ENCODE assay signal across 18 mouse cellular contexts in the genomic region with DNA sequence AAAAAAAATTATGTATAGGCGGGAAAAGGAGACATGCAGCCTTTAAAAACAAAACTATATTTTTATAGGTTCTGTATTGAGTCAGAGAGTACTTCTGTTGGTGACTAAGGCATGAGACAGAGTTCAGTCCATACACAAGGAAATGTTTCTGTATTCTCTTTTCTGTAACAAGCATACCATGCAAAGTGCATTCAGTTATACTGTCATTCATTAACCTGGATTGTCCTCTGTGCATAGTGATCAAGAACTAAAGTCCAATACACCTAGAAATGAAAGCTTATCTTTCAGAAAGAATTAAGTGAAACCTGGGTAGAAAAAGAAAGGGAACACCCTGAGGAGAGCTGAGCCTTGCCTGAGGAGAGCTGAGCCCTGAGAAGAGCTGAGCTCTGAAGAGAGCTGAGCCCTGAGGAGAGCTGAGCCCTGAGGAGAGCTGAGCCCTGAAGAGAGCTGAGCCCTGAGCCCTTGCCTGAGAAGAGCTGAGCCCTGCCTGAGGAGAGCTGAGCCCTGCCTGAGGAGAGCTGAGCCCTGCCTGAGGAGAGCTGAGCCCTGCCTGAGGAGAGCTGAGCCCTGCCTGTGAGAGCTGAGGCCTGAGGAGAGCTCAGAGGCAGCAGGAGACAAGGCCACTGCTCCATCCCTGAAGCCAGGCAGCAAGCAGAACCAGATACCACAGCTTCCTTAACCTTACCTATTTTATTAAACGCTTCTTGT. TPM values are rescaled to one million over a fixed set of nuclear protein-coding genes. Genes with fewer than 3 reads are reported as not detected.
DNase-seq lines count a peak whose midpoint lies in the region; ATAC-seq and TF ChIP-seq lines count a peak whose summit lies in the region.
"Had no signal": no experiment of that assay in that cellular context is flagged by ENCODE, and none has a peak within 500 bp of the region (broad histone marks: within the 10 kb centered on the region; RNA-seq: fewer than 3 reads in every experiment).

No protein-coding gene starts in this region.

- TF ChIP-seq CTCF in liver, postnatal 0 days (IDR thresholded peaks at IDR 0.05; ENCODE audit: low read depth) = no peak

- peak overlapping the region; percentile 38; the same call in 1 of the 2 replicates for H3K27ac ChIP-seq in midbrain, embryonic 10.5 days (replicated peaks)
- H3K27ac ChIP-seq in midbrain, embryonic 15.5 days = no peak overlapping the region
- H3K27ac ChIP-seq in kidney, embryonic 14.5 days (ENCODE audit: low read depth, low read length) = peak overlapping the region; percentile 15; the same call in 1 of the 2 replicates
- H3K27ac ChIP-seq in liver, postnatal 0 days (ENCODE audit: low read depth) = peak overlapping the region; percentile 85
- H3K27ac ChIP-seq: embryonic facial prominence, embryonic 15.5 days; heart, embryonic 15.5 days; hindbrain, embryonic 13.5 days; limb, embryonic 10.5 days; neural tube, embryonic 12.5 days had no signal

- no peak overlapping the region for H3K4me3 ChIP-seq in midbrain, embryonic 10.5 days
- H3K4me3 ChIP-seq in midbrain, embryonic 15.5 days = no peak overlapping the region
- H3K4me3 ChIP-seq in kidney, embryonic 14.5 days (ENCODE audit: low read length) = no peak overlapping the region
- no peak overlapping the region for H3K4me3 ChIP-seq in liver, postnatal 0 days (ENCODE audit: low read depth, low read length)
- H3K4me3 ChIP-seq: embryonic facial prominence, embryonic 15.5 days; heart, embryonic 15.5 days; hindbrain, embryonic 13.5 days; limb, embryonic 10.5 days; neural tube, embryonic 12.5 days had no signal

- no peak for TF ChIP-seq EP300 in liver, postnatal 0 days (IDR thresholded peaks at IDR 0.05; ENCODE audit: low read depth)

- WGBS in midbrain, embryonic 10.5 days = 72% methylated on average over 2 of the region's 2 CpGs
- WGBS in midbrain, embryonic 15.5 days = 74% methylated on average over 2 of the region's 2 CpGs
- 76% methylated on average over 2 of the region's 2 CpGs for WGBS in kidney, embryonic 14.5 days
- 69% methylated on average over 2 of the region's 2 CpGs for WGBS in liver, postnatal 0 days (ENCODE audit: insufficient replicate concordance)

- H3K4me2 ChIP-seq in midbrain, embryonic 15.5 days = no peak overlapping the region
- no peak overlapping the region for H3K4me2 ChIP-seq in kidney, embryonic 14.5 days (replicated peaks; ENCODE audit: low read depth, low read length)
- 0 out of 2 replicates have a peak overlapping the region, but pooled peaks have one; percentile 26 for H3K4me2 ChIP-seq in liver, postnatal 0 days (ENCODE audit: low read depth, low read length)
- H3K4me2 ChIP-seq: embryonic facial prominence, embryonic 15.5 days; heart, embryonic 15.5 days; hindbrain, embryonic 13.5 days; lung, embryonic 14.5 days; neural tube, embryonic 12.5 days had no signal

- DNase-seq in midbrain, embryonic 10.5 days (ENCODE audit: low spot score) = no peak
- no peak for DNase-seq in liver, postnatal 0 days
- DNase-seq in T-cell, adult 2 months (ENCODE audit: low spot score) = no peak
- no peak for DNase-seq in spleen, postnatal 14 days (ENCODE audit: low spot score in 2 of 2)
- DNase-seq: adrenal gland, adult 8-10 months; cerebellum, adult 2 months; lung, embryonic 14.5 days; right cerebral cortex, postnatal 25 days; thymus, postnatal 25 days had no signal

- no peak overlapping the region for H3K9ac ChIP-seq in midbrain, embryonic 15.5 days
- no peak overlapping the region for H3K9ac ChIP-seq in kidney, embryonic 14.5 days (ENCODE audit: low read depth, low read length)
- peak overlapping the region; percentile 11; the same call in 1 of the 2 replicates for H3K9ac ChIP-seq in liver, postnatal 0 days (replicated peaks)
- H3K9ac ChIP-seq: embryonic facial prominence, embryonic 15.5 days; heart, embryonic 15.5 days; hindbrain, embryonic 13.5 days; lung, embryonic 14.5 days; neural tube, embryonic 12.5 days had no signal

- no peak for ATAC-seq in midbrain, embryonic 15.5 days (replicated peaks)
- ATAC-seq in kidney, embryonic 14.5 days (ENCODE audit: low FRiP score, low TSS enrichment) = no peak
- ATAC-seq in liver, postnatal 0 days = peak; percentile 62; the same call in 1 of the 2 replicates
- ATAC-seq in activated CD4-positive, CD25-positive, alpha-beta regulatory T cell, adult 4 months = no peak
- ATAC-seq: forebrain, embryonic 14.5 days had no signal

- no peaks in the 10 kb centered on the region for H3K36me3 ChIP-seq in midbrain, embryonic 10.5 days
- no peaks in the 10 kb centered on the region for H3K36me3 ChIP-seq in midbrain, embryonic 15.5 days (replicated peaks)
- no peaks in the 10 kb centered on the region for H3K36me3 ChIP-seq in kidney, embryonic 14.5 days (ENCODE audit: control insufficient read depth, insufficient read depth, low read length)
- no peaks in the 10 kb centered on the region for H3K36me3 ChIP-seq in liver, postnatal 0 days (replicated peaks; ENCODE audit: insufficient read depth, low read length)
- H3K36me3 ChIP-seq: embryonic facial prominence, embryonic 15.5 days; heart, embryonic 15.5 days; hindbrain, embryonic 13.5 days; limb, embryonic 10.5 days; neural tube, embryonic 12.5 days had no signal

- H3K9me3 ChIP-seq in midbrain, embryonic 10.5 days (replicated peaks) = no peaks in the 10 kb centered on the region
- no peaks in the 10 kb centered on the region for H3K9me3 ChIP-seq in midbrain, embryonic 15.5 days
- no peaks in the 10 kb centered on the region for H3K9me3 ChIP-seq in kidney, embryonic 14.5 days (ENCODE audit: control insufficient read depth, low read length)
- H3K9me3 ChIP-seq in liver, postnatal 0 days (ENCODE audit: low read length) = no peaks in the 10 kb centered on the region
- H3K9me3 ChIP-seq: embryonic facial prominence, embryonic 15.5 days; heart, embryonic 15.5 days; limb, embryonic 10.5 days; neural tube, embryonic 12.5 days had no signal

- H3K4me1 ChIP-seq in midbrain, embryonic 10.5 days = peaks cover 14% of the 10 kb centered on the region
- no peaks in the 10 kb centered on the region for H3K4me1 ChIP-seq in midbrain, embryonic 15.5 days
- H3K4me1 ChIP-seq in kidney, embryonic 14.5 days (ENCODE audit: control insufficient read depth, insufficient read depth, low read length) = no peaks in the 10 kb centered on the region
- H3K4me1 ChIP-seq in liver, postnatal 0 days (ENCODE audit: insufficient read depth) = no peaks in the 10 kb centered on the region
- H3K4me1 ChIP-seq: embryonic facial prominence, embryonic 15.5 days; heart, embryonic 15.5 days; hindbrain, embryonic 13.5 days; limb, embryonic 10.5 days; neural tube, embryonic 12.5 days had no signal

- H3K27me3 ChIP-seq in midbrain, embryonic 10.5 days (ENCODE audit: low read depth, poor library complexity, severe bottlenecking) = no peaks in the 10 kb centered on the region
- no peaks in the 10 kb centered on the region for H3K27me3 ChIP-seq in midbrain, embryonic 15.5 days (replicated peaks)
- no peaks in the 10 kb centered on the region for H3K27me3 ChIP-seq in kidney, embryonic 14.5 days (ENCODE audit: control insufficient read depth, insufficient read depth, low read length)
- no peaks in the 10 kb centered on the region for H3K27me3 ChIP-seq in liver, postnatal 0 days (ENCODE audit: insufficient read depth, low read length)
- H3K27me3 ChIP-seq: embryonic facial prominence, embryonic 15.5 days; heart, embryonic 15.5 days; hindbrain, embryonic 13.5 days; neural tube, embryonic 12.5 days had no signal

RNA-seq across cellular contexts. Expression of a gene that starts 45.1 kb away (rescaled TPM):
- 2.3 and 2.6 TPM in 2 replicates for polyA plus RNA-seq in midbrain, embryonic 10.5 days (2016; fragmentation: Nextera tagmentation; extraction: Ambion mirVana)
- polyA plus RNA-seq in midbrain, embryonic 15.5 days (2015; fragmentation: Nextera tagmentation; extraction: Ambion mirVana) = 7.5 and 8.3 TPM in 2 replicates
- polyA plus RNA-seq in kidney, embryonic 14.5 days (2014; fragmentation: Nextera tagmentation; extraction: Ambion mirVana) = 3.4 and 4.8 TPM in 2 replicates
- polyA plus RNA-seq in liver, postnatal 0 days (2015; fragmentation: Nextera tagmentation; extraction: Ambion mirVana) = 0.95 and 1.2 TPM in 2 replicates
- polyA plus RNA-seq in activated CD4-positive, CD25-positive, alpha-beta regulatory T cell, adult 4 months (2017; shearing (Covaris generic)) = under 1 TPM; 0.10 to 0.13 TPM

RNA-seq across cellular contexts. Expression of a gene that starts 49.9 kb away (rescaled TPM):
- 3.2 and 5.2 TPM in 2 replicates for polyA plus RNA-seq in midbrain, embryonic 10.5 days (2016; fragmentation: Nextera tagmentation; extraction: Ambion mirVana)
- polyA plus RNA-seq in midbrain, embryonic 15.5 days (2015; fragmentation: Nextera tagmentation; extraction: Ambion mirVana) = 2.6 and 2.8 TPM in 2 replicates
- 9.2 and 14.1 TPM in 2 replicates for polyA plus RNA-seq in kidney, embryonic 14.5 days (2014; fragmentation: Nextera tagmentation; extraction: Ambion mirVana)
- 19.4 and 20.6 TPM in 2 replicates for polyA plus RNA-seq in liver, postnatal 0 days (2015; fragmentation: Nextera tagmentation; extraction: Ambion mirVana)
- polyA plus RNA-seq in activated CD4-positive, CD25-positive, alpha-beta regulatory T cell, adult 4 months (2017; shearing (Covaris generic)) = under 1 TPM; 0.28 to 0.63 TPM
